Mouse (Mus musculus): Measurements from ENCODE around the gene Gm3239.
"Not testable (repeated sequence)": the region's sequence is repeated elsewhere in the genome, so short reads cannot be mapped to it uniquely, and the experiment has no call there.

GRCm38 (mm10) chr14:4708938-4709337, 44.9 kb downstream of the Gm3239 start, which contains the start of gene Gm7876:
- not testable (repeated sequence) for TF ChIP-seq CTCF (conservative IDR thresholded peaks at IDR 0.05; ENCODE audit: low read length); POU5F1 (IDR thresholded peaks at IDR 0.05; ENCODE audit: borderline replicate concordance, low read length); NANOG (IDR thresholded peaks at IDR 0.05; ENCODE audit: borderline replicate concordance, low read length)
